Mouse (Mus musculus): ENCODE measurements at regions not wholly inside any gene's neighbourhood (a gene's known extent, or its start where the extent isn't known, plus 50 kb on each side); places are given as distances from the start of the nearest gene placed in this dataset.
A peak's percentile ranks its signal among the peaks of the same experiment; 100 is the strongest.

DNA sequence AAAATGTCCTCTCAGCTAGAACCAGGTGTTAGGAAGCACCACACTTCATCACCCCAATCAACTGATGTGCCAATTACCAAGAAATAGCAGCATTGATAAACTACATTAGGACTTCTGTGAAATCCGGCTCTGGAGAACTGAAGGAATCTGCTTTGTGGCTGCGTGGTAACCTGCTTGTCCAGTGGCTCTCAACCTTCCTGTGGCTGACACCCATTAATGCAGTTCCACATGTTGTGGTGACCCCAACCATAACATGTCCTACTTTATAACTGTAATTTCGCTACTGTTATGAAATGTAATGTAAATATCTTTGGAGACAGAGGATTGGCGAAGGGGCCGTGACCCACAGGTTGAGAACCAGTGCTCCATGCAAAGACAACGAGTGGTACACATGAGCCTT lies 136.7 kb downstream of the Gm11011 start:
- no peak for DNase-seq (ENCODE audit: low read depth, low spot score)

- DNase-seq (ENCODE audit: low read depth, low spot score): no peak
Measured at GRCm38 (mm10) chr2:169447495-169448280, 139.9 kb downstream of the Gm11011 start.

DNA sequence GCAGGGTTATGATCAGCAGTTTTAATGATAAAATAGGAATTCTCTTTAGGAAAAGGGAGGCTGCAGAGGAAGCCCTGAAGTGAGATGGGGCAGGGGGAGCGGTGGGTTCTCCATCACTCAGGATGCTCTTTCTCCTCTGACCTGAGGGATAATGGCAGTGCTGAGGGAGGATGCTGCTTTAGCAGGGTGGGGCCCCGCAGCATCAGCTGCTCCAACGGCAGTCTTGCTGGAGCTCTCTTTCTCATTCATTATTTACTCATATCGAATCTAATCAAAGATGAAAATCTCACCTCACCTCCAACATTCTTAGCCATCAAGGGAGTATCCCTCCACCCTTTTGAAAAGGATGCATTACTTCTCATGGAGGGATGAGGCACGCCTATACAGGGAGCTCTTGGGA lies 141.7 kb downstream of the Gm11011 start:
- DNase-seq (ENCODE audit: low read depth, low spot score): no peak

DNA sequence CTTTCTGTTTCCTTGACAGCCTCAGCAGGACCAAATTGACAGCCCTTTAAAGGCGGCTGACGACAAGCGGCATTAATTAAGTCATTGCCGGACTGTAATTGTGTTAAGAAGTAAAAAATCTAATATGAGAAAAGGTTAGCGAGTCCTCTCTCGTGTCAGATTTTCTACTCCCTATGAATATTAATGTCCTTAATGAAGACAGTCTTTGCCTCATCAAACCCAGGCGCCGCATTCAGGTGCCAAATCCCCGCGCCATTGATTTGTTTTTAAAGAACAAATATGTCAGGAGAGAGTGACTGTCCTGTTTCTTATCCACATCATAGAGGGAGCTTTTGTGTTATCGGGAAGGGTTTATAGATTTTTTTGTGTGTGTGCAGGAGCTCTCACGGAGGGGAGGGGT lies 142.2 kb downstream of the Gm11011 start:
- no peak for DNase-seq (ENCODE audit: low read depth, low spot score)

GRCm38 (mm10) chr2:169443271-169443670 lies 144.3 kb downstream of the Gm11011 start:
- DNase-seq (ENCODE audit: low read depth, low spot score): no peak

- no peak for DNase-seq (ENCODE audit: low read depth, low spot score)
Measured at GRCm38 (mm10) chr2:169431516-169431915, 156.0 kb downstream of the Gm11011 start.

DNA sequence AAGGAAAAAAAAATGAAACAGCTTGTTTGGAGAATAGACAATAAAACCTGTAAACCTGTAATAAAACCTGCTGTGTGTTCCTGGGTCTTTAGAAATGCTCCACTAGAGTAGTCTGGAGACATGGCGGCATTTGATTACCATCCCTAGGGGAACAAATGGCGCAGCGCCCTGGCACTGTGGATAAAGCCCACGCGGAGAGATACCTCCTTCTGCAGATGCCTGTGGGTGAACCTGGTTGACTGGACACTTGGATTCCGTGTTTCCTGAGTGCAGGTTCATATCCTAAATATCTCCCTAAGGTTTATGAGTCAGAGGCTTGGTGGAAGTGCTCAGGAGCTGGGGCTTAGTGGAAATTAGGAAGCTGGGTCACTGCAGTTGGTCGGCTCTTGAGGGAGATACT lies 158.1 kb downstream of the Gm11011 start:
- DNase-seq (ENCODE audit: low read depth, low spot score): no peak

DNA sequence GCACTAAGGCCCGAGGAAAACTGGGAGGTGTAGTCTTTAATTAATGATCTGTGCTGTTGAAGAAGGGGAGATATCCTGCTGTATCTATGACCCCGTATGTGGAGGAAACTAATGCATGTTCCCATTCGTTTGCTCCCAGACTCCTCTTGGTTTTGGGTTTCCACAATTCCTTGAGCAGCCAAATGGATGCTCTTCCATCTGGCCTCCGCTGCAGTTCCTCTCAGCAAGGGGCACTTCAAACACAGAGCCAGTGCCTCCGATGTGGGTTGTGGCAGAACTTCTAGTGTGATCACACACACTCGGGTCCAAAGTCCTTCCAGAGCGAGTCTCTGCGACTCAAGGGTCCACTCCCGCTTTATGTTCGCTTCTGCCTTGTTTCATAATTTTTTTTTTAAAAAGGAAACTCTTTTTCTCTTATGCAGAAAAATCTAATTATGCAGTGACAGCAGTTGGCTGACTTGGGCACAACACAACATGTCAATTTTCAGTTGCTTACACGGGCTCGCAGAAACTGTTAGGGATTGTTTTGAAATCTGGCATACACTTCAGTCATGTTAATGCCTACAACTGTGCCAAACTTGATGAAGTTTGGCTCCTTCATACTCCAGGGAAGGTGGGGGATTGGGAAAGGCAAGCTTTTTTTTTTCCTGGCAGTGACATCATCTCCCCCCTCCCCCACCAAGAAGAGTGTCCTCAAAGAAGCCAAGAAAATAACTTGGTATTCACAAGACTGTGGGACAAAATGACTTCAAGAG lies 163.2 kb downstream of the Gm11011 start:
- DNase-seq (ENCODE audit: low read depth, low spot score): no peak

DNA sequence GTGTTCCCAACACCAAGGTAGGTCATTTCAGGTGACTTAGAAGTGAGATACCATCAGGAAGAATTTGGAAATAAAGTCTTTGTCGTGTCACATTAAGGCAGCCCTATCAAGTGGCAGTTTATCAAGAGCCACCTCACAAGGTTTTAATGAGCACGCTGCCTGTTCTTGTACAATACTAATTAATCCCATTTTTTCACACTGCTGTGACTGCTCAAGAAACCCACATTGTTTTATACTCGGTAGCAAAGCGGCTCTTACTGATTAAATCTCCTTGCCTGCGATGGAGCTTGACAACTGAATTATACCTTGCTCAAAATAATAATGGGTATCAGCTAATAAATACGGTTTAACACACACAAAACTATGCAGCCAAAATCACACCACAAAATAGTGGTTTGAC lies 175.2 kb downstream of the Gm11011 start:
- no peak for DNase-seq (ENCODE audit: low read depth, low spot score)

DNA sequence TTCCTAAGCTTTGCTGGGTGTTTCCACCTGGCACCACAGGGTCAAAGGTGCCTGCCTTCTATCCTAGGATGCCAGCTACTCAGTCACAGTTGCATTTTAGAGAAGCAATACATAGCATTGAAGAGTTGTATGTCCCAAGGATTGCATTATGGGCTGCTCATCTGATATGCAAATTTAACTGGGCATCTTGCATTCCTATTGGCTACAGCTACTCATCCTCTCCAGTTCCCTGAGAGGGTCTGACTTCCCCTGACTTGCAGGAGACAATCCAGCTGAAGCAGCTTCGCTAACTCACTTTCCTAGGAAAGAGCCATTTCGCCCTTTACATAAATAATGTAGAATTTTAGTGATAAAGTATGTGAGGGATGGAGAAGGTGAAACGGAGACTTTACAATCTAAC lies 177.5 kb downstream of the Gm11011 start:
- DNase-seq (ENCODE audit: low read depth, low spot score): no peak

GRCm38 (mm10) chr2:169404908-169405690 lies 182.4 kb downstream of the Gm11011 start:
- DNase-seq (ENCODE audit: low read depth, low spot score): peak; percentile 75

- DNase-seq (ENCODE audit: low read depth, low spot score): peak; percentile 48
Measured at GRCm38 (mm10) chr2:169397758-169398157, 189.8 kb downstream of the Gm11011 start.

DNA sequence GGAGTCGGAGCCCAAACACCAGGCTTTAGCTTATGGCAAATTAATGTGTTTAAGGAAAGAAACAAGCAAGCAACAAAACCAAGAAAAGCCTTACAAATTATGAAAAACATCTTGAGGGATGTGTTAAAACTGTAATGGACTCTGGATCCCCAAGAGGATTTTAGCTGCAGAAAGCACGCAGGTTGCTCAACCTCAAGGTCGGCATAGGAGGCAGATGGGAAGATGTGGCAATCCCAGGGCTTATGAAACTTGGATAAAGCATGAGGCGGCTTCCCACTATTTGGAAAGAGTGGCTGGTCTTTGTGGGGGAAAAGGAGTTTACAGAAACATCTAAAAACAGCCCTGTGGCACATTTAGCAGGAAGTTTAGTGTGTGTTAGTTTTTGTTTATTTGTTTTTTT lies 190.5 kb downstream of the Gm11011 start:
- no peak for DNase-seq (ENCODE audit: low read depth, low spot score)

DNA sequence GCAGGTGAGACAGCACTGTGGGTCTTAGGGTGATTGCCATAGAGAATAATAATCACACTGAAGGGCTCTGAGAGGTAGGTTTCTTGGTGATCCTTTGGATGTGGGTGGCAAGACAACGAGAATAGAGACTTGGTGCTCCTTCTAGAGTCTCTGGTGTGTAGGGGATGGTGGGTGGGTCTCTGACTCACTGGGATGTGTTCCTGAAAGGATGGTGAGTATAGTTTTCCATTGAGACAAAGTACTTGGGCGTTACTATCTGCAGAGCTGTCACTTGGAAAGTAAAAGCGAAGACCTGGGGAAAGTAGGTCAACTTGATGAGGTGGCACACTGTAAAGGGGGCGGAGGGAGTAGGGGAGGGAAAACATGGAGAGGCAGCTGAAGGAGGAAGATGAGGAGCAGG lies 191.3 kb downstream of the Gm11011 start:
- no peak for DNase-seq (ENCODE audit: low read depth, low spot score)

DNA sequence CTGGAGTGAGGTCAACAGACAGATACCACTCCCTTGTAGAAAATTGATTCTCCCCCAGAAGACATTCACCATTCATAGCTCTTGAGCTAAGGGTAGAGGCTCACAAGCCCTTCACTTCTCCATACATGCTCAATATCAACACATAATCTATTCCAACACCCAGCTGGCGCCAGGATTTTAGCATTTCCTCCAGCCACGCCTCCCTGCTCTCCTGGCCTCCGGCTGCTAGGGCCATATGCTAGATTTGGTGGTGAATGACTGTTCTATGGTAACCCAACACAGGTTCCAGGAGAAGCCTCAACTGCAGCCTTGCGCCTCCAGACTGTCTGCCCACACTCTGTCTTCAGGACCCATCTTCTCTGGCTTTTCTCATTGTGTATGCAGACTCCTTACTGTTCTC lies 197.9 kb downstream of the Gm11011 start:
- no peak for DNase-seq (ENCODE audit: low read depth, low spot score)

GRCm38 (mm10) chr2:169388569-169388968 lies 199.0 kb downstream of the Gm11011 start:
- no peak for DNase-seq (ENCODE audit: low read depth, low spot score)

DNA sequence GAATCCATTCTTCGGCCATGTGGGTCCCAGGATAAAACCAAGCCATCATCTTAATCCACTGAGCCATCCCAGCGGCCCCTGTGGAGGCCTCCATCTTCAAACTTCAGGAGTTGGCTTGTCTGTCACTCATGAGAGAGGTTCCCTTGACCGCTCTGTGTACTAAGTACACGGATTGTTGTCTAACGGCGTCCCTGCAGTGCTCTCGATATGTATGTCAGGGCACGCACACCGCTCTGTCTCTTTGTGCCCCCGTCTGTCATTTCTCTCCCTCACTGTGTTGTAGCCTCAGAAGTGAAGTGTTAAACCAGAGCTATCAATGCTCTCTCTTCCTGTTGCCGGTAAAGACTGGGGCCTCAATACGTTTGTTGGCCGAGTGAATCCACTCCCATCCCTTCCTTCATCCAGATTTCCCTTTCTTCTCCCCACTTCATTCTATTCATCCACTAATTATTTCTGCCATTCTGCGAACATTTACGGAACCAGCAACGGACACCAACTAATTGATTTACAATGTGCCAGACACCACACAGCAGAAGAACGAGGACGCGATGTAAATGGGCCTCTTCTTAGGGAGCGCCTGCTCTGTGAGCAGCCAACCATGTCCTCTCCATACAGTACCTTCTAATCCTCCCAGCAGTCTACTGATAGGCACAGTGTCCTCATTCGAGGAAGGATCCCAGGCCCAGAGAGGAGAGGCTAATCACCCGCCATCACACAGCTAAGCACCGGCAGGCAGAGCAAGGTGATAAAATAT lies 199.6 kb downstream of the Gm11011 start:
- DNase-seq (ENCODE audit: low read depth, low spot score): no peak

- no peak for DNase-seq (ENCODE audit: low read depth, low spot score)
Measured at GRCm38 (mm10) chr2:169383701-169384100, 203.8 kb downstream of the Gm11011 start.

DNA sequence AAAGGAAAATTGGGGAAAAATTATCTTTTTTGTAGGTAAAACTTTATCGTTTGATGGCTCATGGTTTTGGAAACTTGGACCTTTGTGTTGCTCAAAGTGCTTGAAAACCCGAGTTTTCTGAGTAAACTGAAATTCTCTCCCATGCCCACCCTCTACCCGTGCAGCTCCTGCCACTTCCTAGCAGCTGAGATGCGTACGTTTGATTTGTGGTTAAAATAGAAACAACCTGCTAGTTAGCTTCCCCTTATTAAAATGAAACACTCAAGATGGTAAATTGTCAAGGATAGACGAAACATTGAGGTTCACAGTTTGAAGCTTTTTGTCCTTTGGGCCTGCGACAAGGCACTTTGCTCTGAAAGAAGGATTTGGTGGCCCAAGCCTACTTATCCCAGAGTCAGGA lies 214.5 kb downstream of the Gm11011 start:
- no peak for DNase-seq (ENCODE audit: low read depth, low spot score)

GRCm38 (mm10) chr2:169365046-169365445 lies 222.5 kb downstream of the Gm11011 start:
- DNase-seq (ENCODE audit: low read depth, low spot score): no peak

DNA sequence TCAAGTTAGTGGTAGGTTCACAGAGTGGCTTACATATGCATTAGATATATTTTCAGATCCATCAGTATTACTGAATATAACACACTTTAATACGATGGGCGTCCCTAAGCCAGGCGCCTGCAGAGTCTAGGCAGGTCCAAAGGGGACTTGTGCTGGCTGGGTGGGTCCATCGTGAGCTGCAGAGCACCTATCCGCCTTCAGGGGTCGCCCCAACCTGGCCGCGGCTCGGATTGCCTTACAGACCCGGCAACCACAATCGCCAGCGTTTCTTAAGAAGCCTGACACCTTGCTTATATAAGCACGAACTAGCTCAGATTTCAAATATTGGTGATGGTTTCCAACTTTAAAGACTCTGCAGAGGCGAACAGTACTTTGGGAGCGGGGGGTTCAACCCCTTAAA lies 227.3 kb downstream of the Gm11011 start:
- peak; percentile 62 for DNase-seq (ENCODE audit: low read depth, low spot score)

GRCm38 (mm10) chr2:169357400-169357799 lies 230.1 kb downstream of the Gm11011 start:
- no peak for DNase-seq (ENCODE audit: low read depth, low spot score)

All from forelimb bud, embryonic 11.5 days (tissue).